Mouse (Mus musculus): ENCODE results near the gene Gm21874. TPM values are rescaled to one million over a fixed set of nuclear protein-coding genes. Genes with fewer than 3 reads are reported as not detected.
"Not testable (repeated sequence)": the region's sequence is repeated elsewhere in the genome, so short reads cannot be mapped to it uniquely, and the experiment has no call there.

The Gm21874 gene
- total RNA-seq (2021) (not detected), polyA plus RNA-seq (2012; rRNA removed) (not detected in 2 replicates)
- long read RNA-seq = 0 reads

GRCm38 (mm10) chrY:9416048-9416447 is at the start of gene Gm21874:
Gene Gm21874, minus strand, starts transcription at chrY:9416148.
- not testable (repeated sequence) for DNase-seq

Other genes starting within 250 kb of the Gm21874 start
- gene Gm21721, start 214.0 kb downstream of the Gm21874 start, total RNA-seq (2021) = not detected
- not detected in 2 replicates for gene Gm21721, start 214.0 kb downstream of the Gm21874 start, polyA plus RNA-seq (2012; rRNA removed)
- gene Gm21812, start 69.0 kb downstream of the Gm21874 start, total RNA-seq (2021) = not detected
- not detected in 2 replicates for gene Gm21812, start 69.0 kb downstream of the Gm21874 start, polyA plus RNA-seq (2012; rRNA removed)